Mouse (Mus musculus) small intestine, adult 2 months (tissue): ENCODE data around the gene C2cd5. TPM values are rescaled to one million over a fixed set of nuclear protein-coding genes. Genes with fewer than 3 reads are reported as not detected.
"Not testable (repeated sequence)": the region's sequence is repeated elsewhere in the genome, so short reads cannot be mapped to it uniquely, and the experiment has no call there.

ENCODE experiments used
- H3K27ac ChIP-seq: fragments of 200-500 bp; 2 replicates; pipeline ENCODE4 v1.5.1; 2012; ENCODE audit warnings: low read depth, low read length, control low read depth, inconsistent platforms; ENCODE audit not compliant: insufficient read depth
- H3K27me3 ChIP-seq: fragments of 200-500 bp; 2 replicates; pipeline ENCODE4 v1.6.1; 2012; ENCODE audit warnings: mild to moderate bottlenecking, moderate library complexity, low read length, inconsistent platforms; ENCODE audit not compliant: control insufficient read depth, insufficient read depth
- H3K36me3 ChIP-seq: fragments of 200-500 bp; 2 replicates; pipeline ENCODE4 v1.6.1; 2012; ENCODE audit warnings: mild to moderate bottlenecking, low read length, control low read depth, inconsistent platforms; ENCODE audit not compliant: control insufficient read depth, insufficient read depth
- H3K4me1 ChIP-seq: fragments of 200-500 bp; 2 replicates; pipeline ENCODE4 v1.6.1; 2012; ENCODE audit warnings: low read length, inconsistent platforms, mixed read lengths; ENCODE audit not compliant: control insufficient read depth, insufficient read depth, insufficient read length
- H3K4me3 ChIP-seq: fragments of 200-500 bp; 2 replicates; pipeline ENCODE4 v1.5.1; 2012; ENCODE audit warnings: low read depth, mild to moderate bottlenecking, control low read depth, inconsistent platforms, low read length, moderate library complexity
- CTCF ChIP-seq: fragments of 200-500 bp; IDR thresholded peaks from 2 replicates; pipeline ENCODE4 v1.5.1; 2012; ENCODE audit warnings: low read depth, mild to moderate bottlenecking, control low read depth, inconsistent platforms, low read length, moderate library complexity, mixed read lengths; ENCODE audit not compliant: insufficient replicate concordance, insufficient read length; ENCODE audit errors: extremely low read depth
- POLR2A ChIP-seq: fragments of 200-500 bp; IDR thresholded peaks from 2 replicates; pipeline ENCODE4 v1.6.1; 2012; ENCODE audit warnings: low read depth, mild to moderate bottlenecking, control low read depth, inconsistent platforms, low read length, moderate library complexity
- WGBS: fragments of 180-500 bp; shearing (Covaris S2); methylation state at CpG from one replicate; pipeline ENCODE4 v1.1.7; 2018; 5-methylcytosine and 5-hydroxymethylcytosine counted together
- polyA plus RNA-seq: library from polyadenylated mRNA; depleted of rRNA; stranded (reverse); fragments of >200 nt; gene quantifications from 2 replicates; pipeline ENCODE4 v1.2.3, GENCODE M21; 2012

The C2cd5 gene
- polyA plus RNA-seq, 1 experiment, result 15.9 TPM

DNA sequence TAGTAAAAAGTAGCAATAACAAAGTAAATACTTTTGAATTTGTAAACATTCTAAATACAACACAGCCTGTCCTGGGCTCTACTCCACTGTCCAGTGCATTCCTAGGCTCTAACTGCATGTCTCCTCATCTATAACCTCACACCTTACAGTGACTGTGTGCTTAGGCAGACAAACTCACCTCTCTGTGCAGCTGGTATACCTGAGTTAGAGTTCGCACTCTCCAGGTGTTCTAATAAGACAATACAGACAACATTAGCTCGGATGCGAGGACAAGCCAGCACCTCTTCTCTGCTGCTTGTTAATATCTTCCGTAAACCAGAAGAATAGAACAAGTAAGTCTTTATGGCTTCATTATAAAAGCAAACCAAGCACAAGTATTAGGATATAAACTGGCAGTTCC is 79.8 kb downstream of the C2cd5 start:
- Histone ChIP-seq H3K27me3 (no peaks in the 10 kb centered on the region), H3K27ac (no peak overlapping the region), H3K4me3 (no peak overlapping the region), H3K36me3 (peaks cover 22% of the 10 kb centered on the region), H3K4me1 (no peaks in the 10 kb centered on the region)
- 96% methylated on average over 4 of the region's 4 CpGs for WGBS
- no peak for TF ChIP-seq POLR2A
- no peak for TF ChIP-seq CTCF

DNA sequence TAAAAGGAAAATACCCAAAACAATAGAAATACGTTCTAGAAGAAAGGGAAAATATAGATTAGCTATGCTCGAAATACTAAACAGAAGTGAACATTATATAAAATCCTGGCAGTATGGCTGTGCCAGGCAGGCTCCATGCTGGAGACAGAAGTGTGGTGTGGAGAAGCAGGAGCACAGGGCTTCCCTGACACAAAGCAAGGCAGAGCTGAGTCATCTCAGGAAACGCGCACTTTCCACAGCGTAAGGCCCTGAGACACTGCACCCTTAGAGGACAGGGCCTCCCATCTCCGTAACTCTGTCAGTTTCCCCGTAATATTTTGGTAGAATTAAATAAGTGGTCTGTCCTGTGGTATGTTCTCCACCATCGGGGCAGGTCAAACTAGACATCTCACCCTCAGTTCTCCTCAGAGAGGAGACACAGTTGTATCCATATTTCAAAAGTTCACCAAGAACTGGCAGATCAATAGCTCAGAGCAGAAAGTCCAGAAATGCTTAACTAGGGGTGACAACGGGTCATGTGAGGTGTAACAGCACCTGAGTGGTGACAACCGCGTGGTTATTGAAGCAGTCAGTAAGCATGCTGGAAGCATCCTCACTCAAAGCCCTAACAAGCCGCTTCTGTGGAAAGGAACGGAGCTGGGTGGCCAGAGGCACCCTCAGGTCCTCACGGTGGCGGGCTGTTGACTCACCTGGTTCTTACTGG is 87.3 kb downstream of the C2cd5 start:
- Histone ChIP-seq H3K27ac (no peak overlapping the region), H3K4me1 (no peaks in the 10 kb centered on the region), H3K36me3 (peaks cover 31% of the 10 kb centered on the region), H3K27me3 (no peaks in the 10 kb centered on the region), H3K4me3 (no peak overlapping the region)
- TF ChIP-seq CTCF (no peak), POLR2A (no peak)
- 94% methylated on average over 15 of the region's 15 CpGs for WGBS

- TF ChIP-seq POLR2A (no peak), CTCF (no peak)
- Histone ChIP-seq H3K27me3 (no peaks in the 10 kb centered on the region), H3K4me3 (no peak overlapping the region), H3K27ac (no peak overlapping the region), H3K4me1 (no peaks in the 10 kb centered on the region), H3K36me3 (peaks cover 22% of the 10 kb centered on the region)
- 83% methylated on average over 5 of the region's 5 CpGs for WGBS
Measured at GRCm38 (mm10) chr6:143008865-143009264, 91.1 kb downstream of the C2cd5 start.

GRCm38 (mm10) chr6:143005209-143005608 is 94.7 kb downstream of the C2cd5 start:
- not testable (repeated sequence) for H3K4me1 ChIP-seq, H3K4me3 ChIP-seq, H3K36me3 ChIP-seq, H3K27ac ChIP-seq, H3K27me3 ChIP-seq
- 91% methylated on average over 9 of the region's 9 CpGs for WGBS

DNA sequence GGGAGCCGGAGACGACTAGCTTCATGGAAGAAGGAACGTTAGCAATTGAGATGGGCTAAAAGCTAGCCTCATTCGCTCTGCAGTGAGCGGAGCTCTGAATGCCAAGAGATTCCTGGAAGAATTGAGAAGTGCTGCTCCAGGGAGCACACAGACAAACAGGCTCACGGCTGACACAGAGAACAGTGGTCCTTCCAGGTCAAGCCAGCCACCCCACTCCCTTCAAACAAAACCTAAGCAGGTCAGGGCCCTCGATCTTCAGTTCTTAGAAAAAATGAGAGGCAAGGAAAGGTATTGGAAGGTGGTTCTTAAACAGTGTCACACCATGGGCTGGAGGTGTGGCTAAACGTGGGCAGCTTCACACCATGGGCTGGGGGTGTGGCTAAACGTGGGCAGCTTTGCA is 95.1 kb downstream of the C2cd5 start:
- 76% methylated on average over 9 of the region's 9 CpGs for WGBS
- TF ChIP-seq POLR2A (no peak), CTCF (no peak)
- H3K4me3 ChIP-seq, result no peak overlapping the region
- no peaks in the 10 kb centered on the region for H3K27me3 ChIP-seq
- H3K36me3 ChIP-seq, result no peaks in the 10 kb centered on the region
- no peak overlapping the region for H3K27ac ChIP-seq
- no peaks in the 10 kb centered on the region for H3K4me1 ChIP-seq

- 49% methylated on average over 12 of the region's 12 CpGs for WGBS
- no peaks in the 10 kb centered on the region for H3K36me3 ChIP-seq
- no peaks in the 10 kb centered on the region for H3K27me3 ChIP-seq
- TF ChIP-seq CTCF (no peak), POLR2A (no peak)
- H3K4me1 ChIP-seq, result peaks cover 2% of the 10 kb centered on the region; the same call in 1 of the 2 replicates
- H3K4me3 ChIP-seq, result no peak overlapping the region
- H3K27ac ChIP-seq, result no peak overlapping the region
Measured at GRCm38 (mm10) chr6:142998221-142998999, 101.5 kb downstream of the C2cd5 start.

- WGBS, result 89% methylated on average over 3 of the region's 3 CpGs
- TF ChIP-seq POLR2A, result no peak
- no peak for TF ChIP-seq CTCF
- Histone ChIP-seq H3K27ac (no peak overlapping the region), H3K4me3 (no peak overlapping the region), H3K4me1 (peaks cover 2% of the 10 kb centered on the region; the same call in 1 of the 2 replicates), H3K27me3 (no peaks in the 10 kb centered on the region), H3K36me3 (no peaks in the 10 kb centered on the region)
Measured at GRCm38 (mm10) chr6:142996887-142997286, 103.1 kb downstream of the C2cd5 start.
